In genomic region chr4:91380341-91381117, GRCm38 (mm10) we compare ENCODE assay signal across 15 mouse cellular contexts. TPM values are rescaled to one million over a fixed set of nuclear protein-coding genes. Genes with fewer than 3 reads are reported as not detected.
A peak's percentile ranks its signal among the peaks of the same experiment; 100 is the strongest.
DNase-seq lines count a peak whose midpoint lies in the region; ATAC-seq and TF ChIP-seq lines count a peak whose summit lies in the region.
"Had no signal": no experiment of that assay in that cellular context is flagged by ENCODE, and none has a peak within 500 bp of the region (broad histone marks: within the 10 kb centered on the region; RNA-seq: fewer than 3 reads in every experiment).

No protein-coding gene starts in this region.

- H3K4me3 ChIP-seq in left cerebral cortex, adult 2 months = peak overlapping the region; percentile 40
- peak overlapping the region; percentile 38 for H3K4me3 ChIP-seq in forebrain, embryonic 16.5 days (replicated peaks; ENCODE audit: low read length)
- H3K4me3 ChIP-seq in limb, embryonic 12.5 days (replicated peaks) = no peak overlapping the region
- H3K4me3 ChIP-seq in neural tube, embryonic 15.5 days (replicated peaks) = peak overlapping the region; percentile 42
- no peak overlapping the region for H3K4me3 ChIP-seq in heart, embryonic 11.5 days (ENCODE audit: low read depth, low read length)
- H3K4me3 ChIP-seq: limb, embryonic 13.5 days had no signal

- no peak for ATAC-seq in forebrain, embryonic 16.5 days
- no peak for ATAC-seq in limb, embryonic 12.5 days (ENCODE audit: insufficient number of reproducible peaks, insufficient read depth, low FRiP score, low TSS enrichment, low read depth)
- no peak for ATAC-seq in neural tube, embryonic 15.5 days (ENCODE audit: low FRiP score)
- no peak for ATAC-seq in heart, embryonic 11.5 days (replicated peaks; ENCODE audit: insufficient number of reproducible peaks, low FRiP score, low TSS enrichment)

- H3K27ac ChIP-seq in left cerebral cortex, adult 2 months = peak overlapping the region; percentile 18; the same call in 1 of the 2 replicates
- no peak overlapping the region for H3K27ac ChIP-seq in forebrain, embryonic 16.5 days (ENCODE audit: low read length)
- H3K27ac ChIP-seq in limb, embryonic 12.5 days = no peak overlapping the region
- H3K27ac ChIP-seq in neural tube, embryonic 15.5 days (replicated peaks) = peak overlapping the region; percentile 75
- H3K27ac ChIP-seq in heart, embryonic 11.5 days (ENCODE audit: low read depth, low read length) = no peak overlapping the region
- H3K27ac ChIP-seq: limb, embryonic 13.5 days had no signal

- H3K9ac ChIP-seq in forebrain, embryonic 16.5 days (replicated peaks; ENCODE audit: low read depth, low read length) = peak overlapping the region; percentile 43
- no peak overlapping the region for H3K9ac ChIP-seq in limb, embryonic 12.5 days (replicated peaks)
- peak overlapping the region; percentile 57 for H3K9ac ChIP-seq in neural tube, embryonic 15.5 days (replicated peaks)
- no peak overlapping the region for H3K9ac ChIP-seq in heart, embryonic 11.5 days (ENCODE audit: low read depth, low read length)
- H3K9ac ChIP-seq: limb, embryonic 13.5 days had no signal

- WGBS in forebrain, embryonic 16.5 days = 2% methylated on average over 24 of the region's 24 CpGs
- 2% methylated on average over 24 of the region's 24 CpGs for WGBS in limb, embryonic 12.5 days
- 2% methylated on average over 24 of the region's 24 CpGs for WGBS in neural tube, embryonic 15.5 days
- WGBS in heart, embryonic 11.5 days (ENCODE audit: insufficient replicate concordance) = 5% methylated on average over 24 of the region's 24 CpGs

- no peak for TF ChIP-seq CTCF in left cerebral cortex, adult 2 months (IDR thresholded peaks at IDR 0.05)

- no peaks in the 10 kb centered on the region for H3K9me3 ChIP-seq in forebrain, embryonic 16.5 days (ENCODE audit: control insufficient read depth, low read length)
- no peaks in the 10 kb centered on the region for H3K9me3 ChIP-seq in limb, embryonic 12.5 days
- no peaks in the 10 kb centered on the region for H3K9me3 ChIP-seq in neural tube, embryonic 15.5 days (replicated peaks)
- no peaks in the 10 kb centered on the region for H3K9me3 ChIP-seq in heart, embryonic 11.5 days (replicated peaks; ENCODE audit: control insufficient read depth, low read length)
- H3K9me3 ChIP-seq: limb, embryonic 13.5 days had no signal

- intact Hi-C loops in left cerebral cortex, adult 2 months (cut with DNase I) = loop anchor here (10.0 kb wide), 1 partner anchor 204 kb away; no protein-coding TSS in a partner anchor

- H3K4me1 ChIP-seq in forebrain, embryonic 16.5 days (replicated peaks; ENCODE audit: control insufficient read depth, insufficient read depth, low read length) = peaks cover 22% of the 10 kb centered on the region
- H3K4me1 ChIP-seq in limb, embryonic 12.5 days (replicated peaks) = peaks cover 5% of the 10 kb centered on the region
- peaks cover 17% of the 10 kb centered on the region for H3K4me1 ChIP-seq in neural tube, embryonic 15.5 days
- H3K4me1 ChIP-seq in heart, embryonic 11.5 days (ENCODE audit: control insufficient read depth, insufficient read depth, low read length) = no peaks in the 10 kb centered on the region

- H3K27me3 ChIP-seq in forebrain, embryonic 16.5 days (replicated peaks; ENCODE audit: control insufficient read depth, insufficient read depth, low read length) = peaks cover 3% of the 10 kb centered on the region; the same call in 1 of the 2 replicates
- H3K27me3 ChIP-seq in limb, embryonic 12.5 days = peaks cover 28% of the 10 kb centered on the region
- H3K27me3 ChIP-seq in neural tube, embryonic 15.5 days (replicated peaks) = 0 out of 2 replicates have a peak, but pooled peaks cover 4% of the 10 kb centered on the region
- H3K27me3 ChIP-seq in heart, embryonic 11.5 days (ENCODE audit: control insufficient read depth, insufficient read depth, low read length) = peaks cover 19% of the 10 kb centered on the region

- no peak for DNase-seq in left cerebral cortex, adult 2 months (ENCODE audit: extremely low spot score in 1 of 2, low spot score in 2 of 2)
- DNase-seq in left cerebral cortex, adult 11 months (ENCODE audit: low spot score) = no peak
- no peak for DNase-seq in thymus, postnatal 10 days (ENCODE audit: low spot score in 2 of 2)
- DNase-seq in thymus, adult 18-20 months = no peak
- DNase-seq: gastrocnemius, postnatal 36 days; kidney, adult 11 months; lung, adult 2 months; thymus, adult 2 months had no signal

- peak overlapping the region; percentile 64 for H3K4me2 ChIP-seq in forebrain, embryonic 16.5 days (ENCODE audit: low read length)
- 0 out of 2 replicates have a peak overlapping the region, but pooled peaks have one; percentile 13 for H3K4me2 ChIP-seq in limb, embryonic 12.5 days
- peak overlapping the region; percentile 74 for H3K4me2 ChIP-seq in neural tube, embryonic 15.5 days
- no peak overlapping the region for H3K4me2 ChIP-seq in heart, embryonic 11.5 days

- no peaks in the 10 kb centered on the region for H3K36me3 ChIP-seq in forebrain, embryonic 16.5 days (ENCODE audit: control insufficient read depth, insufficient read depth)
- no peaks in the 10 kb centered on the region for H3K36me3 ChIP-seq in limb, embryonic 12.5 days
- H3K36me3 ChIP-seq in neural tube, embryonic 15.5 days = no peaks in the 10 kb centered on the region
- H3K36me3 ChIP-seq in heart, embryonic 11.5 days (ENCODE audit: control insufficient read depth, insufficient read depth, low read length) = no peaks in the 10 kb centered on the region
- H3K36me3 ChIP-seq: G1E; limb, embryonic 13.5 days had no signal

RNA-seq across cellular contexts. Expression of gene Elavl2, which starts 20.1 kb away (rescaled TPM):
- total RNA-seq in left cerebral cortex, adult 2 months (2021) = 100 to 1,000 TPM; 104 to 114 TPM
- polyA plus RNA-seq in forebrain, embryonic 16.5 days (2015; fragmentation: Nextera tagmentation; extraction: Ambion mirVana) = 157 and 164 TPM in 2 replicates
- 3.8 and 4.7 TPM in 2 replicates for polyA plus RNA-seq in limb, embryonic 12.5 days (2016; fragmentation: Nextera tagmentation; extraction: Ambion mirVana)
- polyA plus RNA-seq in neural tube, embryonic 15.5 days (2015; fragmentation: Nextera tagmentation; extraction: Ambion mirVana) = 130 and 158 TPM in 2 replicates
- 2.3 and 2.5 TPM in 2 replicates for polyA plus RNA-seq in heart, embryonic 11.5 days (2014; fragmentation: Nextera tagmentation; extraction: Ambion mirVana)
- total RNA-seq: megakaryocyte-erythroid progenitor cell, adult 5-6 weeks had no signal
- polyA plus RNA-seq: G1E had no signal

Comparison
In these comparisons a context has a peak if more than half of its experiments do, and no peak if none do; other contexts are left out.
1. H3K27ac ChIP-seq: peak in left cerebral cortex, adult 2 months (single experiment) and neural tube, embryonic 15.5 days (single experiment); none in forebrain, embryonic 16.5 days (single experiment), limb, embryonic 12.5 days (single experiment) and heart, embryonic 11.5 days (single experiment).
2. H3K4me3 ChIP-seq: peak in left cerebral cortex, adult 2 months (single experiment), forebrain, embryonic 16.5 days (single experiment) and neural tube, embryonic 15.5 days (single experiment); none in limb, embryonic 12.5 days (single experiment) and heart, embryonic 11.5 days (single experiment).
3. H3K9ac ChIP-seq: peak in forebrain, embryonic 16.5 days (single experiment) and neural tube, embryonic 15.5 days (single experiment); none in limb, embryonic 12.5 days (single experiment) and heart, embryonic 11.5 days (single experiment).
4. RNA of gene Elavl2, which starts 20.1 kb away (polyA plus RNA-seq): 130 to 158 TPM in neural tube, embryonic 15.5 days and 157 to 164 TPM in forebrain, embryonic 16.5 days; 3.8 to 4.7 TPM in limb, embryonic 12.5 days and 2.3 to 2.5 TPM in heart, embryonic 11.5 days; every median in the first group is over 10 times any median in the second.